Mouse (Mus musculus) intestine, embryonic 16.5 days (tissue): ENCODE measurements around the gene Spem2. TPM values are rescaled to one million over a fixed set of nuclear protein-coding genes. Genes with fewer than 3 reads are reported as not detected.

ENCODE experiments used
- ATAC-seq: fragments of 200-750 bp; cut with Nextera tagmentation; 2 replicates; pipeline ENCODE4 v1.8.0; 2017; ENCODE audit warnings: moderate TSS enrichment, moderate library complexity
- H3K27ac ChIP-seq: fragments of 300-500 bp; sonication (generic); 2 replicates; pipeline ENCODE4 v1.5.1; 2014; ENCODE audit warnings: mild to moderate bottlenecking, low read length
- H3K27me3 ChIP-seq: fragments of 300-500 bp; sonication (generic); replicated peaks from 2 replicates; pipeline ENCODE4 v1.6.1; 2014; ENCODE audit warnings: low read length, control low read depth, mixed read lengths; ENCODE audit not compliant: control insufficient read depth, insufficient read depth
- H3K36me3 ChIP-seq: fragments of 300-500 bp; sonication (generic); 2 replicates; pipeline ENCODE4 v1.6.1; 2014; ENCODE audit warnings: low read length, control low read depth; ENCODE audit not compliant: control insufficient read depth, insufficient read depth
- H3K4me1 ChIP-seq: fragments of 300-500 bp; sonication (generic); 2 replicates; pipeline ENCODE4 v1.6.1; 2014; ENCODE audit warnings: low read length, control low read depth, mixed read lengths; ENCODE audit not compliant: control insufficient read depth, insufficient read depth
- H3K4me2 ChIP-seq: fragments of 300-500 bp; sonication (generic); 2 replicates; pipeline ENCODE4 v1.6.1; 2014; ENCODE audit warnings: low read depth, low read length, control low read depth
- H3K4me3 ChIP-seq: fragments of 300-500 bp; sonication (generic); 2 replicates; pipeline ENCODE4 v1.5.1; 2014; ENCODE audit warnings: mild to moderate bottlenecking, low read length
- H3K9ac ChIP-seq: fragments of 300-500 bp; sonication (generic); 2 replicates; pipeline ENCODE4 v1.6.1; 2014; ENCODE audit warnings: low read depth, low read length
- H3K9me3 ChIP-seq: fragments of 300-500 bp; sonication (generic); 2 replicates; pipeline ENCODE4 v1.6.1; 2016; ENCODE audit warnings: low read length, control low read depth; ENCODE audit not compliant: control insufficient read depth
- WGBS: fragments of 180-500 bp; shearing (Covaris S2); extraction: QIAGEN DNeasy Blood & Tissue Kit; methylation state at CpG from one replicate; pipeline ENCODE4 v1.1.7; 2014; 5-methylcytosine and 5-hydroxymethylcytosine counted together
- polyA plus RNA-seq: library from polyadenylated mRNA; unstranded; fragments of >200 nt; fragmentation: Nextera tagmentation; extraction: Ambion mirVana; gene quantifications from 2 replicates; pipeline ENCODE4 v1.2.1, GENCODE M21; 2015

Gene Spem2
- polyA plus RNA-seq, 1 experiment from 2014 or later = not detected

GRCm38 (mm10) chr11:69795168-69795982 lies 22.9 kb downstream of the Spem2 start, which contains the start of gene Chrnb1:
Chrnb1 (minus strand) TSS chr11:69795943.
- Histone ChIP-seq H3K9me3 (no peaks in the 10 kb centered on the region), H3K4me3 (peak within 1 kb of the TSS; percentile 54), H3K4me2 (peak within 1 kb of the TSS; percentile 96), H3K9ac (peak within 1 kb of the TSS; percentile 62), H3K27me3 (no peaks in the 10 kb centered on the region), H3K4me1 (peaks cover 15% of the 10 kb centered on the region), H3K36me3 (no peaks in the 10 kb centered on the region), H3K27ac (no peak within 1 kb of the TSS)
- ATAC-seq = peak; percentile 98
- WGBS = 1% methylated on average over 52 of the region's 52 CpGs

GRCm38 (mm10) chr11:69793429-69793828 lies 24.8 kb downstream of the Spem2 start:
- Histone ChIP-seq H3K9me3 (no peaks in the 10 kb centered on the region), H3K4me1 (no peaks in the 10 kb centered on the region), H3K27me3 (no peaks in the 10 kb centered on the region), H3K4me3 (no peak overlapping the region), H3K4me2 (no peak overlapping the region), H3K36me3 (no peaks in the 10 kb centered on the region), H3K9ac (no peak overlapping the region), H3K27ac (no peak overlapping the region)
- ATAC-seq = no peak
- 70% methylated on average over 5 of the region's 5 CpGs for WGBS

DNA sequence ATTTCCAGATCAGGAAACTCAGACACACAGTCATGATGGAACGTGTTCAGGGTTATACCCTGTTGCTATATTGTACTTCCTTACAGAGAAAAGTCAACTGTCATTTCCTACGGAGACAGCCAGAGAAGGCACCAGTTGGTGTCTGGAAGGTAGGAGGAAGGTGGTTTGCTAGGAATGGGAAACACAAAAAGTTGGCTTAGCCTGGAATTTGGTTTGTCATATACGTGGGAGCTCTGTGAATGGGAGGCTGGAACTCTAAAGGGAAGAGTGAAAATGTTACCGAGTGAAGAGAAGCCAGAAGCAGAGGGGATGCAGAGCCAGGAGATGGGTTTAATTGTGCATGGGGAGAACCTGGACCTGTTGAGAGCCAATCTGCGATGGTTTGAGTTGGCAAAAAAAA lies 26.8 kb downstream of the Spem2 start:
- Histone ChIP-seq H3K4me1 (no peaks in the 10 kb centered on the region), H3K27me3 (no peaks in the 10 kb centered on the region), H3K4me3 (no peak overlapping the region), H3K4me2 (no peak overlapping the region), H3K36me3 (no peaks in the 10 kb centered on the region), H3K9ac (no peak overlapping the region), H3K27ac (no peak overlapping the region), H3K9me3 (no peaks in the 10 kb centered on the region)
- WGBS = 73% methylated on average over 5 of the region's 5 CpGs
- no peak for ATAC-seq

DNA sequence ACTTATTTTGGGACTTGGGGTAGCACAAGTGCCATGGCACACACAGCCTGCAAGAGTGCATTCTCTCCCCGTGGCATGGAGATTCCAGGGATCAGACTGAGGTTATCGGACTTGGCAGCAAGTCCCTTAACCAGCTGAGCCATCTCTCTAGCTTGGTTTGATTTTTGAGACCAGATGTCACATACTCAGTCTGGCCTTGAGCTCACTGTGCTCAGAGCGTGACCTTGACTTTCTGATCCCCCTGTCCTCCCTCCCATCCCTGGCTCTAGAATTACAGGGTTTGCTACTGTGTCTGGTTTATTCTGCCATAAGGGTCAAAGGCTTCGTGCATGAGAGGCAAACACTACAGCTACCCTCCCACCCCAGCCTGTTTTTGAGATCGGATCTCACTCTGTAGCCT lies 28.8 kb downstream of the Spem2 start:
- 63% methylated on average over 5 of the region's 5 CpGs for WGBS

DNA sequence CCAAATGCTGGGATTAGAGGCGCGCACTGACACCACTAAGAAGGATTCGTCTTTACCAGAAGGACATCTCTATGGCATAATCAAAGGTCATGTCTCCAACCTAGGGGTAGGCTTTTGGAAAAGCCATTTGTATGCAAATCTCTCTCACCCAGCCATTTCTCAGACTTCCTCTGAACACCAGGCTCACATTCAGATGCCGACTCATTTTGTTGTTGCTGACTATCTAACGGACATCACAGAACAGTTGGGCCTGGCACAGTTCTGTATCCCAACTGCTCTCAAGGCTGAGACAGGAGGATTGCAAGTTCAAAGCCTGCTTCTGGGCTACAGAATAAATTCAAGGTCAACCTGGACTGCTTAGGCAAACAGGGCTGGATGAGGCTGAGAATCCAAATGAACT lies 31.0 kb downstream of the Spem2 start:
- H3K27me3 ChIP-seq = no peaks in the 10 kb centered on the region
- no peak overlapping the region for H3K4me3 ChIP-seq
- H3K9ac ChIP-seq = no peak overlapping the region
- H3K4me2 ChIP-seq = no peak overlapping the region
- H3K36me3 ChIP-seq = no peaks in the 10 kb centered on the region
- H3K27ac ChIP-seq = no peak overlapping the region
- H3K4me1 ChIP-seq = no peaks in the 10 kb centered on the region
- 90% methylated on average over 5 of the region's 5 CpGs for WGBS
- ATAC-seq = no peak
- H3K9me3 ChIP-seq = no peaks in the 10 kb centered on the region

More for the DNA sequence above, 28.8 kb downstream of the Spem2 start:
- H3K27ac ChIP-seq = no peak overlapping the region
- H3K27me3 ChIP-seq = no peaks in the 10 kb centered on the region
- H3K4me2 ChIP-seq = no peak overlapping the region
- H3K9ac ChIP-seq = no peak overlapping the region
- no peaks in the 10 kb centered on the region for H3K9me3 ChIP-seq
- ATAC-seq = no peak
- H3K36me3 ChIP-seq = no peaks in the 10 kb centered on the region
- no peaks in the 10 kb centered on the region for H3K4me1 ChIP-seq
- no peak overlapping the region for H3K4me3 ChIP-seq

DNA sequence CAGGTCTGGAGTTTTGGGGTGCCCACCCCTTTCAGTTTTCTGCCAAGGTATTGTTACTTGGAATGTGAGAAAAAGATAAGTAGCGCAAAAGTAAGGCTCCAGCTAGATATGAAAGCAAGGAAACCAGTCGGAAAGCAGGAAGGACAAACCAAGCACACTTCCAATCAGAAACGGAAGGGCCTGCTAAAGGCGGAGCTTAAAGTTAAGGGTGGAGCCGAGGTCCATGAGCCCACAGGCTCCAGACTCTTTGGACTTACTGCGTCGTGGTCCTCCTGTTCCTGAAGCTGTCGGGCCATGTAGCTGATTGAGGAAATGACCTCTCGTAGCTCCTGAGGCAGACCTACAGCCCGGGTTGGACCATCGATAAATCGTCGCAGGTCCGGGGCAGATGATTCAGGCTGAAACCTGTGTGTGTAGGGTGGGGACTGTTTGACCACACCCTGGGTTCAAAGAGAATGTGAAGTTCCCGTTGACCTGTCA lies 33.4 kb downstream of the Spem2 start:
- Histone ChIP-seq H3K36me3 (no peaks in the 10 kb centered on the region), H3K9ac (peak overlapping the region; percentile 9), H3K9me3 (no peaks in the 10 kb centered on the region), H3K4me3 (peak overlapping the region; percentile 20), H3K4me1 (no peaks in the 10 kb centered on the region), H3K27ac (no peak overlapping the region), H3K27me3 (no peaks in the 10 kb centered on the region), H3K4me2 (peak overlapping the region; percentile 53)
- WGBS = 30% methylated on average over 15 of the region's 15 CpGs
- peak; percentile 89 for ATAC-seq

- WGBS = 27% methylated on average over 4 of the region's 4 CpGs
- Histone ChIP-seq H3K27ac (no peak overlapping the region), H3K9ac (no peak overlapping the region), H3K27me3 (no peaks in the 10 kb centered on the region), H3K4me3 (no peak overlapping the region), H3K4me1 (no peaks in the 10 kb centered on the region), H3K36me3 (no peaks in the 10 kb centered on the region), H3K4me2 (no peak overlapping the region), H3K9me3 (no peaks in the 10 kb centered on the region)
- no peak for ATAC-seq
These were observed 36.4 kb downstream of the Spem2 start for GRCm38 (mm10) chr11:69781828-69782227.

- H3K9me3 ChIP-seq = no peaks in the 10 kb centered on the region
- no peak overlapping the region for H3K27ac ChIP-seq
- ATAC-seq = no peak
- WGBS = 44% methylated on average over 7 of the region's 7 CpGs
- no peak overlapping the region for H3K9ac ChIP-seq
- H3K4me3 ChIP-seq = no peak overlapping the region
- no peak overlapping the region for H3K4me2 ChIP-seq
- H3K27me3 ChIP-seq = no peaks in the 10 kb centered on the region
- H3K36me3 ChIP-seq = 0 out of 2 replicates have a peak, but pooled peaks cover 2% of the 10 kb centered on the region
- no peaks in the 10 kb centered on the region for H3K4me1 ChIP-seq
These were observed 39.3 kb downstream of the Spem2 start for GRCm38 (mm10) chr11:69778985-69779384.

DNA sequence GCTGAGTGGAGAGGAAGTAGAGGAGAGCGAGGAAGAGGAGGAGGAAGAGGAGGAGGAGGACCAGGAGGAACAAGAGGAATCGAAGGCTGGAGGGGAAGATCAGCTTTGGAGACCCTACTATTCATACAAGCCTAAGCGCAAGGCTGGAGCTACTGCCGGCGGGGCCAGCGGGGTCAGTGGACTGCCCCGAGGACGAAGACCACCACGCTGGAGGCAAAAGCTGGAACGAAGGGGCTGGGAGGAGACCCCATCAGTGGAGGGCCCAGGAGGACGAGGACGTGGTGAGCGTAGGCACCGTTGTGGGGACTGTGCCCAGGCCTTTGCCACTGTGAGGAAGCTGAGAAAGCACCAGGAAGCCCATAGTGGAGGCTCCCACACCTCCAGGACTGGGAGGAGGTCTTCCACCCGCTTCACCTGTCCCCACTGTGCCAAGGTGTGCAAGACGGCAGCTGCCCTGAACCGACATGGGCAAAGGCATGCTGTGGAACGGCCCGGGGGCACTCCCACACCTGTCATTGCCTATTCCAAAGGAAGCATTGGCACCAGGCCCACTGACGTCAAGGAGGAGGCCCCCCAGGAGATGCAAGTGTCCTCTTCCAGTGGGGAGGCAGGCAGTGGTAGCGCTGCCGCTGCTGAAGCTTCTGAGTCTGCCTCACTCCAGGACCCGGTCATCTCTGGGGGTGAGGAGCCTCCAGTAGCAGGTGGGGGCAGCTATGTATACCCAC lies 39.8 kb downstream of the Spem2 start:
- Histone ChIP-seq H3K36me3 (0 out of 2 replicates have a peak, but pooled peaks cover 2% of the 10 kb centered on the region), H3K4me3 (no peak overlapping the region), H3K27me3 (no peaks in the 10 kb centered on the region), H3K27ac (no peak overlapping the region), H3K9ac (no peak overlapping the region), H3K4me1 (no peaks in the 10 kb centered on the region), H3K9me3 (no peaks in the 10 kb centered on the region), H3K4me2 (no peak overlapping the region)
- ATAC-seq = no peak
- 73% methylated on average over 23 of the region's 23 CpGs for WGBS
